Mouse (Mus musculus) embryo, embryonic 10.5 days (tissue): ENCODE data around the gene Ctdspl.

Experiments
- DNase-seq: peaks from one replicate; pipeline ENCODE4 v3.0.0-alpha.2; 2015; ENCODE audit warnings: low spot score

Ctdspl gene

DNA sequence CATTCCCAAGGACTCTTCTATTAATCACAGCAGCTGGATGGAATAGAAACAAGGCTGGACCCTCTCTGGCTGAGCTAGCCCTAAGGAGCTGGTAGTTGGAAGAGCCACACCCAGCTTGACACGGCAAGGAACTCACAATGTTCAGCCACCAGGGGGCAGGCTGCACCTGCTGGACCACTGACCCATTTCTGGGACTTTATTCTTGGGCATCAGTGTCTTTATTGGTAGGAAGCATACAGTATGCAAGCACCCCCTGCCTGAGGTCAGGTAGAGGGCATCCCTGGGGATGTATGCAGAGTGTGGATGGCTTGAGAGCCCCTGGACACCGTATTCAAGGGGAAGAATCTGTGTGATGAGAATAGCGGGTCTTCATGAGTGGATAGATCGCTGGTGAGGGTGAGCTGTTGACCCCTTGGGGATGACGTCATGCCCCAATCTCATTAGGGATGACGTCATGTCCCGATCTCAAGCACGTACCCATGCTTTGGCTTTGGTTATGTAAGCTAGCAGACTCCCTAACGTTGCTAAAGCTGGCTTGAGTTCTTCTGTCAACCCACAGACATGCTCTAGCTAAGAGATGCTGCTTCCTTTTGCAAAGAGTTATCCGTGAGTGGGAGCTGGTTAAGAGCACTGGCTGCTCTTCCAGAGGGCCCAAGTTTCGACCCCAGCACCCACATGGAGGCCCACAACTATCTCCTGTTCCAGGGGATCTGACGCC, 5.3 kb upstream of the Ctdspl start:
- peak; percentile 91 for DNase-seq

DNA sequence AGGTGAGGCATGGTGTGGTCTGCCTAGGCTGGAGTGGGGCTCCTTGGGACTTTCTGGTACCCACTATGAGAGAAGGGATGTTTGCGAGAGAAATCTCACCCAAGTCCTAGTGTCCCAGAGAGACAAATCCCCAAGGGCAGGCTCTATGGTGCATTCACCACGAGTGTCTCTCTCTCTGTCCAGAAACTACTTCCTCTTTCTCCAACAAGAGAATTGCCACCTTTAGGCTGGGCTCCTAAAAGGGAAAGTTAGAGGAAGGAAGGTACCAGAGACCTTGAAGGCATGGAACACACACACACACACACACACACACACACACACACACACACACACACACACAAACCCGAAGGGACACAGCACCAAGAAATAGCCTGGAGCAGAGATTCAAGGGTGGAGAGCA, 4.3 kb upstream of the Ctdspl start:
- DNase-seq = no peak

DNA sequence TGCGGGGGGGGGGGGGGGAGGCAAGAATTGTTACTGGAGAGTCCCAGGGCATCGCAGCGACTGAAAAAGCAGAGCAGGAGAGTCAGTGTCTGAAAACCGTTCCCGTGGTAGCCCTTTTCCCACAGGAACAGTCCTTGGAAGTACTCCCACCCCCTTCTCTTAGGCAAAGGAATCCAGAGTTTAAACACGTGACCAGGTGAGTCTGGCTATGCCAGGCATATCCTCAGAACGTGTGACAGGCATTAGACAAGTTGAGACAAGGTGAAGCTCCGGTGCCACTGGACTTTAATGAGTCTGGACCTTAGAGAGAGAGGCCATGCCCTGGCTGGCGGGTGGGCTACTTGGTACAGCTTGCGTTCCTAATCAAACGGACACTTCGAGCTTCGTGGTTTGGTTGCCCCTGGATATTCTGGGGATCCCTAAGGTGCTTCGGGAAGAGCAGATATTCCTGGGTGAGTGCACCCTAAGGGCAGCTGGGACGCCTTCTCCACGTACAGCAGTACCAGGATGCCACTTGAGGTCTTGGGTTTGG, 1.6 kb upstream of the Ctdspl start:
- no peak for DNase-seq

DNA sequence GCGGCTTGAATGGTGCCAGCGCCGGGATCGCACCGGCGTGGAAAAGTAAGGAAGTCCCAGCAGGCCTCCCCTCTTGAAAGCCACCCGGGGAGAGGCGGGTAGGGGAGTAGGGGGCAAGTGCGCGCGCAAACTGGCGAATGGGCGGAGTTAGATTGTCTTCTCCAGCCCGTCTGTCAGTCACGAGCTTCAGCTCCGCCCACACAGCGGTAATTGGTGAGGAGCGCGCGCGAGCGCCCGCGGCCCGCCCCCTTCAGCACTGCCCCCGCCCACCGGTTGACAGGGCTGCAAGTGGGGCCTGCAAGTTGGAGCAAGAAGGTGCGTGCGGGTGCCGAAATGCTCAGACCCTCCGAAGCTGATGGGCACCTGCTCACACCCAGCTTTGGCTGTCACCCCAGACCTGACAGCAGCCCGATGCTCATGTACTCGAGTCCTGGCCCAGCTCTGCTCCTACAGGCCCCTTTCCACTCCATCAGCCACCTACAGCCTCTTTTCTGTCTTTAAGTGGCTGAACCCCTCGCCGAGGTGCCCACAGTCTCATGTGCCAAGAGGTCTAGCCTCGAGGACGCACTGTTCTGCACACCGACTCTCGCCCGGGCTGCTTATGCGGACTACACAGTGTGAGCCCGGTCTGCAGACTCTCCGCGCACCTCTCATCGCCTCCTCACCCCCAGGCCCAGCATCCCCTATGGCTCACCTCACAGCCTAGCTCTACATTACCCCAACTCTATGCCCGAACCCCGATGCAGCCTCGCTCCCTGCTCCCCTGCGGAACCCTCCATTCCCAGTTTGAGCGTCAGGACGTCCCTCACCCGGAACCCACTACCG, 755 bp upstream of the Ctdspl start:
- peak; percentile 98 for DNase-seq

DNA sequence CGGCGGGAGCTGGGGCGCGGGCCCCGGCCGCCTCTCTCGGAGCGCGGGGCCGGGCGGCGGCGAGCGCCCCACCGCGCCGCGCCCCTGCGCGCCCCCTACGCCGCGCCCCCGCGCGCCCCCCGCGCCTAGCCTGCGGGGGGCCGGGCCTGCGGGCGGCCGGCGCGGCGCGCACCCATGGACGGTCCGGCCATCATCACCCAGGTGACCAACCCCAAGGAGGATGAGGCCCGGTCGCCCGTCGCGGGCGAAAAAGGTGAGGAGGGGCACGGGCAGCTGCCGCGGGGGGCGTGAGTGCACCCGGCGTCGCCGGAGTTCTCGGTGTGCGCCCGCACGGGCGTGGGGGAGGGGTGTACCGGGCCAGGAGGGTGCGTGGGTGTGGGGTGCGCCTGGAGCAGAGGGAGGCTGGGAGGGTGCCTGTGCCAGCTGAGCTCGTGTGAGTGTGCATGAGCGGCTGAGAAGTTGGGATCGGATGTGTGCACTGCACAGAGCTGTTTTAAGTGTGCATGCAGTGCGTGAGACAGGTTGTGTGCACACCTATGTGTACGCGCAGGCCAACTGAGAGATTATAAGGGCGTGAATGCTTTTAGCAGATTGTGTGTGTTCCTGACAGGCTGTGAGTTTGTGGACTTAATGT, 552 bp downstream of the Ctdspl start:
- peak; percentile 33 for DNase-seq

DNA sequence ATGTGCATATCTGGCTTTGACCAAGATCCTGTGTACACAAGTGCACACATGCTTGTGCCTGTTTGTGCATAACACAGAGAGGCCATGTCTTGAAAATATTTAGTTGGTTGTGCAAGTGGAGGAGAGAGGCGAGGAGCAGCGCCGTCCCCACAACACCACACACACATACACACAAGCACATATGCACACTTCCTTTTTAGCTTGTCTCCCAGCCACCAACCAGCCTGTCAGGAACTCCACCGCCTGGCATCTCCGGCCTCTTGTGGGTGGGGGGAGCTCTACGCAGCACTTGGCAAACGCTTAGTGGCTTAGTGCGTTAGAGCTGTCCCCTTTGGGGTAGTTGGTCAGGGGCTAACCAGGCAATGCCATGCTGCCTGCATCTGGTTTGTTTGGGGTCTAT, 1.2 kb downstream of the Ctdspl start:
- no peak for DNase-seq

DNA sequence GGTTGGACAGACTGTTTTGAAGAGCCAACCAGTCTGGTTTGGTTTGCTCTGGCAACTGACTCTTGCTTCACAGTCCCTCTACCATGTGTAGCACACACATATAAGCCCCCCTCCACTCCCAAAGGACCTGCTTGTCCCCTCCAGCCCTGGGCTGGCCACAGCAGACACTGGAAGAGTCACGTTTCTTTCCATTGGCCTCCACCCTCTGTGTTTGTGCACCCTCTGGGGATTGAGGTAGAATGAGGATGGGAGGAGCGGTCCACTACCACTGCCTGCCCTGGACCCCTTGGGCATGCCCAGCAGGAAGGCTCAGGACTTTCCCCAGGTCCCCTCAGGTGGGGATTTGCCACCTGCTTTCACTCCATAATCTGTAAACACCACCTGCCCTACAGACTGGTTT, 1.8 kb downstream of the Ctdspl start:
- DNase-seq = no peak

DNA sequence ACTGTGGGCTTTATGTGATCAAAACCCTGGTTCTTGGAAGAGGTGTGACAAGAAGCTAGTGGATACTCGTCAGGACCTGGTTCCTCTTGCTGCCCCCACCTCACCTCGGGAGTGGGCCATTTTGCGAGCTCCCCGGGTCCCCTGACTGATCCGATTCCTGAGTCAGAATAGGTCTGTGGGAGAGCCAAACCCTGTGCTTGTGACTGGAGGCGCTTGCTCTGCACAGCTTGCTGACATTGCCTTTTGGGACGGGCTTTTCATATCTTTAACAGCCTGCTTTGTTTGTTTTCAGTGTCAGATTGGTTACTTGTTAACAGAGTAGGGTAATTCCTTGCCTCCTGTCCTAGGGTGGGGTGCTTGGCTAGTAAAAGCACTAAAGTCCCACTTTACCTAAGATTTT, 2.4 kb downstream of the Ctdspl start:
- no peak for DNase-seq

DNA sequence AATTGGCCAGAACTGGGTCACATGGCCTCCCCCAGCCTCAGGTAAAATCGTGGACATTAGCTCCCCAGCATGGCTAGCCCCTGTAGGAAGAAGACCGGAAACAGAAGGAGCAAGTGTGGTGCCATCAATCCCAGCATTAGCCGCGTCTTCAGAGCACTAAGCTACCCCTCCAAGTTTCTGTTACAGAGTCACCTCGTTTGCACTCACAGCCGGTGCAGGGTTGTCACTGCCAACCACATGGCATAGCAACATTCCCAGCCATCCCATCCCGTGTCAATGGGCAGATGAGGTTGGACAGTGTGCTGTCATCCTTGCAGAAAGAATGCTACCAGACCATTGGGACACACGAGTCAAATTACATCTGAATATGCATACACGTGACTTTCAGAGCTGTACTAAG, 4.4 kb downstream of the Ctdspl start:
- DNase-seq = no peak

DNA sequence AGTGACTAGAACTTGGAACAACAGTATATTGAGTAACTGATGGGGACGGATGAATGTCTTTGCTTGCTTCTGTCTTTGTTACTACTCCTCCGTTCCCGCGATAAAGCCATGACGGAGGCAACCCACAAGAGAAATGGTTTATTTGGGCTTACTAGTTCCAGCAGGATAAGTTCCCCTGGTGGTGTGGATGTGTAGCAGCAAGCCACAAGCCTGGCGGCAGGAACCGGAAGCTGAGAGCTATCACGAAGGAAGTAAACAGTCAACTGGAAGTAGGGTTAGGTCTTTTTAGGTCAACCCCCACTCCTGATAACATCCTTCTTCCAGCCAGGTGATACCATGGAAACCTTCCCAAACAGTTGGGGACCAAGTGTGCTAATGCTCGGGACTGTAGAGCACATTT, 7.5 kb downstream of the Ctdspl start:
- no peak for DNase-seq

DNA sequence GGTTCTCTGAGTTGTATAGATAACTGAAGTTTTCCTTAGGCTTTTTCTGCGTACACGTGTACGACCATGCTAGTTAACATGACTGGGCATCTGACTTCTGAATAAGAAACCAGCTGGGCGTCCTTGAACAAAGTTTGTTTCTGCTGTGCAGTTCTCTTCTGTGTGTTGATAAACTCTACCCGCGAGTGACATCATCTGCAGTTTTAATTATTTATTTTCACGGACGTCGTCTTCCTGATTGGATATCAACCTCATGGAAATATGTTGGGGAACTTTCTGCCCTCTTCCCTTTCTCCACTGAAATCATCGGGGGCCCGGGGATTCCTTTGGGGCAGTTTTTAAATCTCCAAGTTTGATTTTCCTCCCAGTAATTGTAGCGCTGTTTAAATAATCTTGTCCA, 8.1 kb downstream of the Ctdspl start:
- DNase-seq = no peak

DNA sequence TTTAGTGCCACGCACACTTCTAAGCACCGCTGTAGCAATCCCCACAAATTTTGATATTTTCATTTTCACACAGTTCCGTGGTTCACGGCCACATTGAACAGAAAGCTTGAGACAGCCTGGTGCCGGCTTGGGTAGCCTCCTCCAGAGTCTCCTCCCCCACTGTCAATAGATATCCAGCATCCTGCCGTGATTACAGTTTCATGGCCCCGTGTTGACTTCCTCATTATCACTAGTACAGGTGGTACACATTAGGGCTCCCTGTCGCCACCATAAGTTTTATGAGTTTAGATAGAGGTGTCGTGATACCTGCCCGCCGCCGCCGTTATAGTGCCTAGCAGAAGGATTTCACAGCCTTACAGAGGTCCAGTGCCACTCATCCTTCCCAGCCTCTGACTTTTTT, 8.8 kb downstream of the Ctdspl start:
- no peak for DNase-seq

DNA sequence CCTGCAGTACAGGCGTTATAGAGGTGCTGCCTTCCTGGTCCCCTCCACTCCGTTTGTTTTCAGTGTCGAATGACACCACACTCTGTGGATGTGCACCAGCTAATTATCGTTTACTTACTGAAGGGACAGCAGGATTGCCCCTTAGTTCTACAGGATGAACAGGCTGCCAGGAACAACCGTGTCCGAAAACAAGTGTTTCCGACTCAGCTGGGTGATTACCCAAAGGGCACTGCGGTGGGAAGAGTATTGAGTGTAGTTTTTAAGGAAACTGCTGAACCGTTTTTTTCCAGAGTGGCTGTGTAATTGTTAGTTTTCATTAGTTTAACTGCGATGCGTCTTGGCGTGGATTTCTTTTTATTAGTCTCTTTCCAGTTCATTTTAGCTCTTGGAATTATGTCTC, 9.8 kb downstream of the Ctdspl start:
- DNase-seq = no peak

DNA sequence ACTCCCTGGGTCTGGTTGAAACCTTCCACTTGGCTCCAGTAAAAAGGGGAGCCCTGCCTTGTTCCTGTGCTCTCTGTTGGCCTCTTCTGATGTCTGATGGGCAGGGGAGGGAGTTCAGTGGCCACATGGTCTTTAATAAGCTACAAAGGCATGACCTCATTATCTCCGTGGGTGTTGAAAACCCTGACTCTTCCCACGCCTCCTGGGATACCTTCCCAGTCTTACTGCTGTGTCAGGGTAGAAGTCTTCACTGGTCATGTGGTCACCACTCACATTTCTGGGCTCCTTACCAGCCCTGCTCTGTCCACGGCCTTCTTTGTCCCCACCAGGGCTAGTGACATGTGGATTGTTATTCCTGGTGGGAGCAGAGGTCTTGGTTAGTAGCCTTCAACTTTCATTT, 11.3 kb downstream of the Ctdspl start:
- no peak for DNase-seq

DNA sequence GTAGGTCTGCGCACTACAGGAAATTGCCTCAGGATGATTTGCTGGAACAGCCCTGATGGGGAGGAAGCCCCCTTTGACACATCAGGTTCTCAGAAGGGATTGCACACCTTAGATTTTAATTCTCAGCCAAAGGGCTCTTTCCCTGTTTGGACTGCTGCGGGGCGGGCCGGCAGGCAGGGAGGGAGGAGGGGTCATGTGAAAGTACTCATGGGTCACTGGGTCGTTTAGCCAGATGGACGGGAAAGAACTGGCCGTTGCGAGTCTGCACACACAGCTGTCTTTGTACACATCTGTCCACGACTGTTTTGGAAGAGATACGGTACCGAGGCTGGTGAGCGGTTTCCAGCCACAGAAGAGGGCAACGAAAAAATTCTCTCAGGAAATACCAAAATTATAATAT, 13.2 kb downstream of the Ctdspl start:
- DNase-seq = peak; percentile 70

DNA sequence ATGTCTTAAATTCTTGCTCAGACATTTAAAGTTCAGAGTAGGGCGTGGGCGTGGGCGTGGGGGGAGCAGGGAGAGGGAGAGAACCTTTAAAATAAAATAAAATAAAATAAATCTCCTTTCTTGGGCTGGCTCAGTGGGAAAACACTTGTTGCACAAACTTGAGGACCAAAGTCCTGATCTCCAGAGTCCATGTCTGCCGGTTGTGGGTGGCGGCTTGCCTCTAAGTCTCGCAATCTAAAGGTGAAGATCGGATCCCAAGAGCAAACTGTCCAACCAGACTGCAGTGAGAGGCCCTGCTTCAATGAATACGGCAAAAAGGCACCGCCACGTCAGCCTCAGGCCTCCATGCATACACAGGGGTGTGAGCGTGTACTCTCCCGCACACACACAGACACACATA, 13.6 kb downstream of the Ctdspl start:
- no peak for DNase-seq

DNA sequence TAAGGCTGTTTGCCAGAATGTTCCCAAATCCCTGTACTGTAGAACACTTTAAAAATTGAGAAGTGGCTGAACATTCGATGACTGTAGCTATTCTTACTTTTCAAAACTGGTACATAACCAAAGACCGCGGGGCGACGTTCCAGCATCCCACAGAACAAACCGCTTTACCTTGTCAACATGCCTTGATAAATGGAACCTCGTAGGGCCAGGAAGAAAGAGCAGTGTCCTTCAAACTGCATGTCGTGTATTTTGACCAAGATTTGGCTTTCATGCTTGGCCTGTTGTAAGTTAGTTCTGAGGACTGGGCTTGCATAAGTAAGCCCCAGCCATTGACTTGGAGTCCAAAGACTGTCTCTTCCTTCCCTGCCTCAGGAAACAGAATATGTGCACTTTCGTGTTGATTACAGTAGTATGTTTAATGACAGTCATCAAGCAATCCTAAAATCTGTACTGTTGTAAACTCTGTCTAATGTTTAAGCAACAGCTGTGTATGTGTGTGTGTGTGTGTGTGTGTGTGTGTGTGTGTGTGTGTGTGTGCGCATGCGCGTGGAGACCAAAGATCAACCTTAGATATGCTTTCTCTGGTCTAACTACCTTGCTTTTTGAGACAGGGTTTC, 14.4 kb downstream of the Ctdspl start:
- no peak for DNase-seq

DNA sequence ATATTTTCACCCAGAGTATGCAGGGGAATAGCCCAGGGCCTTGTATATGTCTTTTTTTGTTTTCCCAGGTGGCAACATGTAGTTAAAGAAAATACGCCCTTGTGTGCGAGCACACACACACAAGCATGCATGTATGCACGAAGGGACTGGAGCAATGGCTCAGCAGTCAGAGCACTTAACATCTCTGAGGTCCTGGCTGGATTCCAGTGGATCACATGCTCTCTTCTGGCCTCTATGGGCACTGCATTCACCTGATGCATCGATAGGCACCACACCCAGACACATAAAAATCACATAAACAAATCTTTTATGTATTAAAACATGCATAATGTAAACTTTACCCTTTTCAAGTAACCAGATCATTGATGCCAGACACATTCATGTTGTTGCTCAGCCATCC, 15.8 kb downstream of the Ctdspl start:
- DNase-seq = no peak

DNA sequence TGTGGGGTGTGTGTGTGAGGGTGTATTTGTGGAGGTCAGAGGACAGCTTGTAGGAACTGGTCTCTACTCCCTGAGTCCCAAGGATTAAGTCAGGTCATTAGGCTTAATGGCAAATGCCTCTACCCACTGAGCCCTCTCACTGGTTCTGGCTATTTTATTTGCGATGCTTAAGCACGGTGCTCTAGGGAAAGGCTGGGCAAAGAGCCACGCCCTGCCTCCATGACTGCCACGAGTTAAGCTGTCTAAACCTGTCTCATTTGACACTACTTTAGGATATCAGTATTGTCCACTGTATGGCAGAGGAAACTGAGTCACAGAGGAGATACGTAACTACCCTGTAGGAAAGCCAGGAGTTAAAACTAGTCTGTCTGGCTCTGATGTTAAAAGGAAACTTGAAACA, 17.7 kb downstream of the Ctdspl start:
- no peak for DNase-seq

DNA sequence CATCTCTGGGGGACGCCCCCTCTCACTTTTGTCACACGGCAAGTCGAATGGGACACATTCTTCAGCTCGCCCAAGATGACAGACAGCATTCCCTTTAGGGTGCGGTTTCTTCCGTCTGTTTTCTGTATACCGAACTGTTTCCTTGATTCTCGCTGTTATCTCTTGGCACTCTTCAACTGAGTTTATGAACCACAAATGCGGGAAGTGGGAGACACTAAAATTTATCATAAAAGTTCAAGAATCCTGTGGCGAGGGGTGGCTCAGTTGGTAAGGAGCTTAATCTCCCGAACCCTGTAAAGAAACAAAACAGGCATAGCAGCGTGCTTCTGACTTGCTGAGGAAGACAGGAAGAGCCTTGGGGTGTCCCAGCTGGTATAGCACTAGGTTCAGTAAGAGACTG, 18.1 kb downstream of the Ctdspl start:
- DNase-seq = no peak

DNA sequence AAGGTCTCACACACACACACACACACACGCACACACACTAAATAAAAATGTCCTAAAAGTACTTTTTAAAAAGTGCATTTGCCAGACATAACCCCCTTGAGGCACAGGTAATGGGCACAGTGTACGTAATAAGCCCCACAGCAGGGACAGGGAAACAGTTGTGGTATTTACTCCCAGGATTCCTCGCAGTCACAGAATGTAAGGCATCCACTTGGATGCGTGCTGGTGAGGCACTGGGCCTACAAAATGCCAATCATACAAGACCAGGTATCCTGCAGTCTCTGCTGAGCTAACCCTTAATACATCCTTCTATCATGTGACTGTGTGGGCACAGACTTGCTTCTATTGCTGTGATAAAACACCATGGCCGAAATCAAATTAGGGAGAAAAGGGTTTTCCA, 22.2 kb downstream of the Ctdspl start:
- DNase-seq = no peak

DNA sequence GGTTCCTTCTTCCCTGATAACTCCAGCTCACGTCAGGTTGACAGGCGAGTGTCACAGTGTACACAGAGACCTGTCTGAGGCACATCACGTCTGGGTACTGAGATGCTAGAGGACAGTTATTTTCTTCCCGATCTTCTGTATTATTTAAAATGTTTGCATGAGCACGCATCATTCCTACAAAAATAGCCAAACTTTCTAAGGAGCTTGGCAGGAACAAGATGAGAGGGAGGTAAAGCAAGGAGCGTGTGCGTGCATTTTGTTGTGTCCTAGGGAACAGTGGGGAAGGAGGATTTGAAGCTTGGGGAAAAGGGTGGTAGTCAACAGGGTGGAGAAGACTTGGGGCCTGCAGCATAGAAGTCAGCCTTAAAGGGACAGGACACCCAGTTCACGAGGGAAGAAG, 22.9 kb downstream of the Ctdspl start:
- no peak for DNase-seq

DNA sequence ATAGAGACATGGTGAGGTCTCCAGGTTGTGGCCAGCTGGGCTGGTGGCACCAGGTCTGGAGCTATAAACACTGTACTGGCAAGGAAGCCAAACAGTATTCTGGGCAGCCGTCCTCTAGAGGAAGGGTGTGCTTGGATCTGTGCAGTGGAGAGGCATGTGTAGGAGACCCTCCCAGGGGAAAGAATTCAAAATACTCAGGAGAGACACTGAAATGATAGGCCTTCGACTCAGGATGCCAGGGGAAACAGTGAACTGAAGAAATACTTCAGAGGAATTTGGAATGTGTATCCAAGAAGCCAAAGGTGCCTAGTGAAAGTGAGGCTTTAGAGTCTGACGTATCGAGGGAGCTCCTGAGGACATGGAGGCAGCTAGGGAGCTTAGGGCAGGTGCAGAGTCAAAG, 23.4 kb downstream of the Ctdspl start:
- no peak for DNase-seq
